Mouse (Mus musculus) kidney, postnatal 0 days (tissue): ENCODE measurements at regions not wholly inside any gene's neighbourhood (a gene's known extent, or its start where the extent isn't known, plus 50 kb on each side); places are given as distances from the start of the nearest gene placed in this dataset.

Experiments
- ATAC-seq: fragments of 200-750 bp; cut with Nextera tagmentation; replicated peaks from 2 replicates; pipeline ENCODE4 v1.8.0; 2017; ENCODE audit warnings: low read depth, moderate number of reproducible peaks, moderate TSS enrichment, moderate library complexity; ENCODE audit not compliant: low FRiP score
- DNase-seq: peaks from one replicate; pipeline ENCODE4 v3.0.0-alpha.2; 2016; ENCODE audit warnings: low spot score
- H3K27ac ChIP-seq: fragments of 300-500 bp; sonication (generic); 2 replicates; pipeline ENCODE4 v1.5.1; 2014; ENCODE audit warnings: mild to moderate bottlenecking
- H3K27me3 ChIP-seq: fragments of 300-500 bp; sonication (generic); 2 replicates; pipeline ENCODE4 v1.6.1; 2014; ENCODE audit warnings: low read length, mixed read lengths; ENCODE audit not compliant: insufficient read depth
- H3K36me3 ChIP-seq: fragments of 300-500 bp; sonication (generic); 2 replicates; pipeline ENCODE4 v1.6.1; 2014; ENCODE audit warnings: low read length, mixed read lengths; ENCODE audit not compliant: insufficient read depth
- H3K4me1 ChIP-seq: fragments of 300-500 bp; sonication (generic); replicated peaks from 2 replicates; pipeline ENCODE4 v1.6.1; 2014; ENCODE audit warnings: antibody characterized with exemption, low read length, mixed read lengths; ENCODE audit not compliant: insufficient read depth
- H3K4me2 ChIP-seq: fragments of 300-500 bp; sonication (generic); 2 replicates; pipeline ENCODE4 v1.6.1; 2014; ENCODE audit warnings: mild to moderate bottlenecking, low read length, moderate library complexity, mixed read lengths
- H3K4me3 ChIP-seq: fragments of 300-500 bp; sonication (generic); replicated peaks from 2 replicates; pipeline ENCODE4 v1.5.1; 2014; ENCODE audit warnings: low read depth, low read length
- H3K9ac ChIP-seq: fragments of 300-500 bp; sonication (generic); 2 replicates; pipeline ENCODE4 v1.6.1; 2014; ENCODE audit warnings: low read depth, low read length
- H3K9me3 ChIP-seq: fragments of 300-500 bp; sonication (generic); replicated peaks from 2 replicates; pipeline ENCODE4 v1.6.1; 2016; ENCODE audit warnings: low read length, inconsistent platforms, mixed read lengths
- CTCF ChIP-seq: IDR thresholded peaks from 2 replicates; pipeline ENCODE4 v1.5.1; 2016; ENCODE audit warnings: antibody characterized with exemption, low read depth, mild to moderate bottlenecking, moderate library complexity
- WGBS: fragments of 180-500 bp; shearing (Covaris S2); extraction: QIAGEN DNeasy Blood & Tissue Kit; methylation state at CpG from one replicate; pipeline ENCODE4 v1.1.7; 2014; 5-methylcytosine and 5-hydroxymethylcytosine counted together

DNA sequence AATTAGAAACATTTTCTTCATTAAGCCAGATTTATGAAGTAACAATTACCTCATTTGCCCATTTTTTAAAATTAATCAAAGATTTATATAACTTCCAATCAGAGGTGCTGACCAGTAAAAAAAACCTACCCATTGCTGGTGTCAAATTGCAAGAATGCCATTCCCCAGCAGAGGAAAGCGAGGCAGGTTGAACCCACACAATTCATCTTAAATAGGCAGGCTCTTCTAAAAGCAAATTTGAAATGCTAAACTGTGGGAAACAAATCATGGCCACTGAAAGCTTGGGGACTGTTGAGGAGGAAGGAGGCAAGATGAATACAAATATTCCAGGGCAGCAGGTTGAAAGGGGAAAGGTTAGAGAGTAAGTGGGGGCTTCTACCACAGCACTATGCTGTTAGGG lies 251.2 kb upstream of the Spred2 start:
- no peak overlapping the region for H3K27ac ChIP-seq
- DNase-seq (no peak), ATAC-seq (no peak)
- H3K27me3 ChIP-seq: no peaks in the 10 kb centered on the region
- no peak for TF ChIP-seq CTCF
- WGBS: 42% methylated on average over 1 of the region's 1 CpGs
- H3K4me3 ChIP-seq: no peak overlapping the region
- 0 out of 2 replicates have a peak, but pooled peaks cover 3% of the 10 kb centered on the region for H3K4me1 ChIP-seq
- no peaks in the 10 kb centered on the region for H3K9me3 ChIP-seq
- H3K4me2 ChIP-seq: no peak overlapping the region
- H3K9ac ChIP-seq: no peak overlapping the region
- no peaks in the 10 kb centered on the region for H3K36me3 ChIP-seq

DNA sequence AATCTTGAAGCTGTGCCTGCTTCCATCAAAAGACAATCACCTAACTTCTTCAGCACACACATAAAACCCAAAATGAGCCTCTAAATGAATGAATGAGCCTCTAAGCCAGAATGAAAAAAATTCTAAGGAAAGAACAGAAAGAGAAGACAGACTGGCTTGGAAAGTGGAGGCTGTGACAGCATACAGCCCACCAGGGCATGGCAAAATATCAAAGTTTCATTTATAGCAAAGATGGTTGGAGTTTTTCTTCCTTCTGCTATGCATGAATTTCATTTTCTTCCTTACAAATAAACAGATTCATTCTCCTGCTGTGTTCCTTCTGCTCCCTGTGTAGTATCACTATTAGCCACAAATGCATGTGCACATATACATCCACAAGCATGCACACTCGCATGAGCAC lies 247.7 kb upstream of the Spred2 start:
- Histone ChIP-seq H3K36me3 (no peaks in the 10 kb centered on the region), H3K27me3 (no peaks in the 10 kb centered on the region), H3K9ac (no peak overlapping the region), H3K4me1 (no peaks in the 10 kb centered on the region), H3K9me3 (no peaks in the 10 kb centered on the region), H3K27ac (no peak overlapping the region), H3K4me3 (no peak overlapping the region), H3K4me2 (no peak overlapping the region)
- 100% methylated on average over 1 of the region's 1 CpGs for WGBS
- no peak for DNase-seq
- no peak for TF ChIP-seq CTCF
- ATAC-seq: no peak

DNA sequence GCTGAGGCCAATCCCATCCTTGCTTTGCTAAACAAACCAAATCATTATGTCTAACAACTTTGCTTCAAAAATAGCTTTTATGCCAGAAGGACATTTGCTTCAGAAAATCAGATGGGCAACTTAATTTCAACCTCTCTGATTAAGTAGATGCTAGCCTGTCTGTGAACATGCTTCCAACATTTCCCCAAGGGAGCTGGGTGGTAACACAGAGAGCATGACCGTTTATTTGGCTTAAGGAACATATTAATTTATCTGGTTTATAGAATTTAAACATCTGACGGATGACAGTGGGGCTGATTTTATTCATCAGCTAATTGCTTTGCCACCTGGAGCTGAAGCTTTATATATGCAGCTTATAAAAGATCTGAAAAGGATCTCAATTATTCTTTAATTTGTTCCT lies 245.1 kb upstream of the Spred2 start:
- Histone ChIP-seq H3K4me2 (no peak overlapping the region), H3K36me3 (no peaks in the 10 kb centered on the region), H3K27ac (no peak overlapping the region), H3K4me1 (no peaks in the 10 kb centered on the region), H3K9me3 (no peaks in the 10 kb centered on the region), H3K4me3 (no peak overlapping the region), H3K27me3 (no peaks in the 10 kb centered on the region), H3K9ac (no peak overlapping the region)
- no peak for TF ChIP-seq CTCF
- 81% methylated on average over 2 of the region's 2 CpGs for WGBS
- no peak for ATAC-seq
- DNase-seq: no peak

DNA sequence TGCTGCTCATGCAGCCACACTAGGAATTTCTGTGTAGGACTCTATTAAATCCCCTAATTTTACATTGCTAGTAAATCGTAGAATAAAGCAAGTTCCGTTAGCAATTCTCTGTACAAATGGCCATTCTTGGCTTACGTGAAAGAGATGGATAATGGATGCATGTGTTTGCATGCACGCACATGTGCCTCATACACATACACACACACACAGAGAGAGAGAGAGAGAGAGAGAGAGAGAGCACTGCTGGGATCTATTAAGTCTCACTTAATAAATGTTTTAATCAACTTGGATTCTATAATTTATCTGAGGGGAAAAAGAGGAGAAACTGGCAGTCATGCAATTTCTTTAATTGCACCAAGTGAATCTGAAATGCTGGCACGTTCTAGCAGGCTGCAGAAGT lies 244.5 kb upstream of the Spred2 start:
- H3K4me3 ChIP-seq: no peak overlapping the region
- H3K9me3 ChIP-seq: no peaks in the 10 kb centered on the region
- H3K36me3 ChIP-seq: no peaks in the 10 kb centered on the region
- WGBS: 85% methylated on average over 5 of the region's 5 CpGs
- TF ChIP-seq CTCF: no peak
- no peak overlapping the region for H3K27ac ChIP-seq
- no peak overlapping the region for H3K4me2 ChIP-seq
- no peak for DNase-seq
- no peak overlapping the region for H3K9ac ChIP-seq
- H3K27me3 ChIP-seq: no peaks in the 10 kb centered on the region
- no peak for ATAC-seq
- H3K4me1 ChIP-seq: no peaks in the 10 kb centered on the region

DNA sequence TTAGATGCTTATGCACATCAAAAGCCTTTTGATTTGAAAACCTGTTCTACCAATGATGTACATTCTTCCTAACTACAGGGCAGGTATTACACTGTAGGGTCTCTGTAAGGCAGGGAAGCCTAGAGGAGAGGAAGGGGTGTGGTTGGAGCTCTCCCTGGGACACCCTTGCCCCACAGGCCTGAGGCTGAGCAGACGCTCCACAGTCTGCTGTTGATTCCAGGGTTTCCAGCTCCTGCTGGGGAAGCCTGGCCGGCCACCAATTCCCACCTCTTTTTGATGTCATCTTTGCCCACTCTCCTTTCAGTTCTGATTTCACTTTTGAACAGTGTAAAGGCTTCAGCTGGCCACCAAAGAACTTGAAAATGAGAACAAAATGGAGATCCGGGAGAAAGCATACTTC lies 223.0 kb upstream of the Spred2 start:
- Histone ChIP-seq H3K27me3 (no peaks in the 10 kb centered on the region), H3K27ac (no peak overlapping the region), H3K9ac (no peak overlapping the region), H3K4me2 (no peak overlapping the region), H3K4me3 (no peak overlapping the region), H3K4me1 (no peaks in the 10 kb centered on the region), H3K36me3 (no peaks in the 10 kb centered on the region), H3K9me3 (no peaks in the 10 kb centered on the region)
- DNase-seq (no peak), ATAC-seq (no peak)
- TF ChIP-seq CTCF: no peak
- WGBS: 59% methylated on average over 3 of the region's 3 CpGs

DNA sequence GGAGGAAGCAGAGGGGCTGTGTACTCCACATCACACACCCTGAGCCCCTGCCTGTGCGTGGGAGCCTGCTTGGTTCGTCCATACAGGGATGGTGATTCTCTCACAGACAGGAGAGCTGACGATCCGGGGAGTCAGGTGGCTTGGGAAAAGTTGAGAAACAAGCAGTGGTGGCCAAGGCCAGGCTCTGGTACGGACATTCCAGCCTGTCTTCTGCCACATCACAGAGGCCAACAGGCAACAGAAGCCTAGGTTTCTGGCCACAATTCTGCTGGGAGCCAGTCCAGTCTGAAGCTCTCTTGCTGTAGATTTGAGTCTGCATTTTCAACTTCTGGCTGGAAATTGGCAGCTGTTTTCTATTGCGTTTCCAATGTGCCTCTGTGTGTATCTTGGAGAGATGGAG lies 215.4 kb upstream of the Spred2 start:
- Histone ChIP-seq H3K9me3 (no peaks in the 10 kb centered on the region), H3K4me1 (no peaks in the 10 kb centered on the region), H3K36me3 (no peaks in the 10 kb centered on the region), H3K27ac (no peak overlapping the region), H3K4me3 (no peak overlapping the region), H3K27me3 (no peaks in the 10 kb centered on the region), H3K4me2 (no peak overlapping the region), H3K9ac (no peak overlapping the region)
- WGBS: 60% methylated on average over 6 of the region's 6 CpGs
- DNase-seq: peak; percentile 30
- no peak for ATAC-seq
- no peak for TF ChIP-seq CTCF

DNA sequence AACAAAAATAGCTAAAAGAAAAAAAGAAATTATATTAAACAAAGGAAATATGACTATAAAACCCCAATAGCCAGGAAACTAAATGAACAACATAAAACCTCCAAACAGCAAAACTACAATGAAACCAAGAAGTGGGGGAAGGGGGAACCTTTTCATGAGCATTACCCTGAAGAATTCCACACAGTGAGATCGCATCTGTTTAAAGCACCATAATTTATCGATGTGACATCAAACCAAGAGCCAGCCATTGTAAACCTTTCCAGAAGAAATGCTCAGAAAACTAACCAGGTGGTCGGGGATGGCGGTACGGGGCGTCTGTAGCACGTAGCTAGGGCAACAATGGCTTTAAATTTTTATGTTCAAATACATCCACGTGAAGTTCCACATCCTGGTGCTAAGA lies 214.8 kb upstream of the Spred2 start:
- ATAC-seq (no peak), DNase-seq (peak; percentile 24)
- Histone ChIP-seq H3K9me3 (no peaks in the 10 kb centered on the region), H3K27me3 (no peaks in the 10 kb centered on the region), H3K4me1 (no peaks in the 10 kb centered on the region), H3K9ac (no peak overlapping the region), H3K36me3 (no peaks in the 10 kb centered on the region), H3K4me3 (no peak overlapping the region), H3K27ac (no peak overlapping the region), H3K4me2 (no peak overlapping the region)
- 62% methylated on average over 8 of the region's 8 CpGs for WGBS
- TF ChIP-seq CTCF: no peak
